In the genomic region with DNA sequence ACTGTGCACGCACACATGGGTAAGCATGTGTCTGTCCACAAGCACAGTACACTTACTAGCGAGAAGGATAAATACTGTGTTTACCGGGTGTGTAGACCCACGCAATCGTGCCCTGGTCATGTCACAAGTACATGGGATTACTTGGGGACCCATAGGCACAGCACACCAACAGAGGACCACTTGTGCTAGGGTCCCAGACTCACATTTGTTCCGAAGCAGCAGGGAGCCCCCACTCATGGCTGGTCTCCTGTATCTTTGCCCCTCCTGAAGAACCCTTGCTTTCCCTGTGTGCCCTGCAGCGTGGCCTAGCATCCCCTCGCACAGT, we compare ENCODE assay signal across 12 mouse cellular contexts. TPM values are rescaled to one million over a fixed set of nuclear protein-coding genes. Genes with fewer than 3 reads are reported as not detected.
DNase-seq lines count a peak whose midpoint lies in the region; ATAC-seq lines count a peak whose summit lies in the region.
"Had no signal": no experiment of that assay in that cellular context is flagged by ENCODE, and none has a peak within 500 bp of the region (broad histone marks: within the 10 kb centered on the region; RNA-seq: fewer than 3 reads in every experiment).

No protein-coding gene starts in this region.

- no peaks in the 10 kb centered on the region for H3K9me3 ChIP-seq in heart, embryonic 15.5 days (replicated peaks)
- no peaks in the 10 kb centered on the region for H3K9me3 ChIP-seq in embryonic facial prominence, embryonic 11.5 days (replicated peaks; ENCODE audit: control insufficient read depth, low read length)
- no peaks in the 10 kb centered on the region for H3K9me3 ChIP-seq in hindbrain, embryonic 13.5 days
- no peaks in the 10 kb centered on the region for H3K9me3 ChIP-seq in midbrain, embryonic 14.5 days (ENCODE audit: control insufficient read depth, low read length)

- DNase-seq in heart, adult 9 months (ENCODE audit: low spot score in 2 of 2), result no peak
- DNase-seq in embryonic facial prominence, embryonic 11.5 days (ENCODE audit: low spot score), result no peak
- DNase-seq in midbrain, embryonic 14.5 days, result no peak
- DNase-seq in gastrocnemius, adult 18-20 months (ENCODE audit: low spot score), result no peak
- DNase-seq in left cerebral cortex, postnatal 10 days (ENCODE audit: extremely low spot score in 1 of 2, low spot score in 2 of 2), result no peak
- no peak for DNase-seq in cerebellum, postnatal 4 days (ENCODE audit: low spot score in 2 of 2)
- DNase-seq: kidney, adult 9 months had no signal

- peak overlapping the region; percentile 90 for H3K4me2 ChIP-seq in heart, embryonic 15.5 days
- peak overlapping the region; percentile 98 for H3K4me2 ChIP-seq in embryonic facial prominence, embryonic 11.5 days (ENCODE audit: low read depth, low read length)
- peak overlapping the region; percentile 98 for H3K4me2 ChIP-seq in hindbrain, embryonic 13.5 days
- H3K4me2 ChIP-seq in midbrain, embryonic 14.5 days (ENCODE audit: low read length), result peak overlapping the region; percentile 100

- intact Hi-C loops in left cerebral cortex, postnatal 10 days (cut with DNase I), result no loop called here

- H3K27me3 ChIP-seq in heart, embryonic 15.5 days, result no peaks in the 10 kb centered on the region
- H3K27me3 ChIP-seq in embryonic facial prominence, embryonic 11.5 days (ENCODE audit: control insufficient read depth, insufficient read depth, low read length), result peaks cover 13% of the 10 kb centered on the region
- peaks cover 13% of the 10 kb centered on the region for H3K27me3 ChIP-seq in hindbrain, embryonic 13.5 days
- H3K27me3 ChIP-seq in midbrain, embryonic 14.5 days (ENCODE audit: control insufficient read depth, insufficient read depth, low read length), result no peaks in the 10 kb centered on the region

- H3K4me1 ChIP-seq in heart, embryonic 15.5 days (replicated peaks), result peaks cover 65% of the 10 kb centered on the region
- peaks cover 6% of the 10 kb centered on the region for H3K4me1 ChIP-seq in embryonic facial prominence, embryonic 11.5 days (ENCODE audit: control insufficient read depth, insufficient read depth, low read length)
- peaks cover 78% of the 10 kb centered on the region for H3K4me1 ChIP-seq in hindbrain, embryonic 13.5 days (replicated peaks)
- H3K4me1 ChIP-seq in midbrain, embryonic 14.5 days (ENCODE audit: control insufficient read depth, insufficient read depth, low read length), result peaks cover 65% of the 10 kb centered on the region

- H3K9ac ChIP-seq in heart, embryonic 15.5 days, result 0 out of 2 replicates have a peak overlapping the region, but pooled peaks have one; percentile 72
- H3K9ac ChIP-seq in embryonic facial prominence, embryonic 11.5 days (replicated peaks; ENCODE audit: low read length), result peak overlapping the region; percentile 63; the same call in 1 of the 2 replicates
- H3K9ac ChIP-seq in hindbrain, embryonic 13.5 days, result peak overlapping the region; percentile 85
- H3K9ac ChIP-seq in midbrain, embryonic 14.5 days (replicated peaks; ENCODE audit: low read length), result peak overlapping the region; percentile 68; the same call in 1 of the 2 replicates

- no peak overlapping the region for H3K27ac ChIP-seq in heart, embryonic 15.5 days
- H3K27ac ChIP-seq in embryonic facial prominence, embryonic 11.5 days (replicated peaks; ENCODE audit: low read depth, low read length), result no peak overlapping the region
- no peak overlapping the region for H3K27ac ChIP-seq in hindbrain, embryonic 13.5 days
- H3K27ac ChIP-seq in midbrain, embryonic 14.5 days (replicated peaks; ENCODE audit: low read depth, low read length), result no peak overlapping the region

- ATAC-seq in heart, embryonic 15.5 days (replicated peaks; ENCODE audit: insufficient number of reproducible peaks, insufficient read depth, low FRiP score, low read depth), result no peak
- no peak for ATAC-seq in embryonic facial prominence, embryonic 11.5 days (replicated peaks; ENCODE audit: insufficient number of reproducible peaks, low FRiP score, low TSS enrichment, low read depth)
- no peak for ATAC-seq in hindbrain, embryonic 13.5 days (ENCODE audit: low FRiP score)
- no peak for ATAC-seq in midbrain, embryonic 14.5 days (ENCODE audit: low FRiP score, low TSS enrichment)
- ATAC-seq: CD4-positive, CD25-positive, alpha-beta regulatory T cell, adult 4 months; lung, postnatal 0 days had no signal

- WGBS in heart, embryonic 15.5 days, result 69% methylated on average over 8 of the region's 8 CpGs
- 37% methylated on average over 8 of the region's 8 CpGs for WGBS in embryonic facial prominence, embryonic 11.5 days
- 32% methylated on average over 8 of the region's 8 CpGs for WGBS in hindbrain, embryonic 13.5 days
- WGBS in midbrain, embryonic 14.5 days, result 45% methylated on average over 8 of the region's 8 CpGs

- H3K4me3 ChIP-seq in heart, embryonic 15.5 days, result no peak overlapping the region
- H3K4me3 ChIP-seq in embryonic facial prominence, embryonic 11.5 days (ENCODE audit: low read depth, low read length), result peak overlapping the region; percentile 40; the same call in 1 of the 2 replicates
- H3K4me3 ChIP-seq in hindbrain, embryonic 13.5 days, result peak overlapping the region; percentile 53
- peak overlapping the region; percentile 48; the same call in 1 of the 2 replicates for H3K4me3 ChIP-seq in midbrain, embryonic 14.5 days (replicated peaks; ENCODE audit: low read depth, low read length)

- H3K36me3 ChIP-seq in heart, embryonic 15.5 days, result no peaks in the 10 kb centered on the region
- H3K36me3 ChIP-seq in embryonic facial prominence, embryonic 11.5 days (replicated peaks; ENCODE audit: control insufficient read depth, insufficient read depth, low read depth, low read length), result no peaks in the 10 kb centered on the region
- no peaks in the 10 kb centered on the region for H3K36me3 ChIP-seq in hindbrain, embryonic 13.5 days
- H3K36me3 ChIP-seq in midbrain, embryonic 14.5 days (ENCODE audit: control insufficient read depth, insufficient read depth, low read length), result no peaks in the 10 kb centered on the region

RNA-seq across cellular contexts. Expression of gene Lix1l, which starts 1.9 kb away (rescaled TPM):
- polyA plus RNA-seq in heart, embryonic 15.5 days (2015; fragmentation: Nextera tagmentation; extraction: Ambion mirVana), result 5.3 and 5.5 TPM in 2 replicates
- 6.5 and 7.0 TPM in 2 replicates for polyA plus RNA-seq in embryonic facial prominence, embryonic 11.5 days (2014; fragmentation: Nextera tagmentation; extraction: Ambion mirVana)
- polyA plus RNA-seq in hindbrain, embryonic 13.5 days (2015; fragmentation: Nextera tagmentation; extraction: Ambion mirVana), result 6.8 and 7.3 TPM in 2 replicates
- polyA plus RNA-seq in midbrain, embryonic 14.5 days (2014; fragmentation: Nextera tagmentation; extraction: Ambion mirVana), result 6.7 and 7.5 TPM in 2 replicates
- 1 to 10 TPM; 4.2 to 7.6 TPM for total RNA-seq in gastrocnemius, adult 18-20 months (2021)
- total RNA-seq in left cerebral cortex, postnatal 10 days (2021), result 10 to 100 TPM; 26.5 to 27.1 TPM

RNA-seq across cellular contexts. Expression of gene Ankrd34a, which starts 2.6 kb away (rescaled TPM):
- polyA plus RNA-seq in heart, embryonic 15.5 days (2015; fragmentation: Nextera tagmentation; extraction: Ambion mirVana), result 6.7 TPM in 2 replicates
- 0.90 and 1.1 TPM in 2 replicates for polyA plus RNA-seq in embryonic facial prominence, embryonic 11.5 days (2014; fragmentation: Nextera tagmentation; extraction: Ambion mirVana)
- polyA plus RNA-seq in hindbrain, embryonic 13.5 days (2015; fragmentation: Nextera tagmentation; extraction: Ambion mirVana), result 9.7 and 10.5 TPM in 2 replicates
- 12.0 and 13.7 TPM in 2 replicates for polyA plus RNA-seq in midbrain, embryonic 14.5 days (2014; fragmentation: Nextera tagmentation; extraction: Ambion mirVana)
- 1 to 10 TPM; 1.0 to 1.7 TPM for total RNA-seq in gastrocnemius, adult 18-20 months (2021)
- total RNA-seq in left cerebral cortex, postnatal 10 days (2021), result 10 to 100 TPM; 56.6 to 57.0 TPM
- polyA plus RNA-seq: CD4-positive, CD25-positive, alpha-beta regulatory T cell, adult 4 months had no signal

RNA-seq across cellular contexts. Expression of gene Polr3gl, which starts 5.0 kb away (rescaled TPM):
- polyA plus RNA-seq in heart, embryonic 15.5 days (2015; fragmentation: Nextera tagmentation; extraction: Ambion mirVana), result 34.8 and 38.3 TPM in 2 replicates
- 13.2 and 14.2 TPM in 2 replicates for polyA plus RNA-seq in embryonic facial prominence, embryonic 11.5 days (2014; fragmentation: Nextera tagmentation; extraction: Ambion mirVana)
- 38.3 and 39.3 TPM in 2 replicates for polyA plus RNA-seq in hindbrain, embryonic 13.5 days (2015; fragmentation: Nextera tagmentation; extraction: Ambion mirVana)
- polyA plus RNA-seq in midbrain, embryonic 14.5 days (2014; fragmentation: Nextera tagmentation; extraction: Ambion mirVana), result 14.8 and 17.1 TPM in 2 replicates
- 10 to 100 TPM; 44.0 to 56.1 TPM for total RNA-seq in gastrocnemius, adult 18-20 months (2021)
- total RNA-seq in left cerebral cortex, postnatal 10 days (2021), result 10 to 100 TPM; 26.3 to 29.3 TPM

RNA-seq across cellular contexts. Expression of gene Gm16253, which starts 22.2 kb away (rescaled TPM):
- polyA plus RNA-seq in heart, embryonic 15.5 days (2015; fragmentation: Nextera tagmentation; extraction: Ambion mirVana), result 1.3 and 1.6 TPM in 2 replicates
- not detected in 2 replicates for polyA plus RNA-seq in embryonic facial prominence, embryonic 11.5 days (2014; fragmentation: Nextera tagmentation; extraction: Ambion mirVana)
- 1.2 and 1.6 TPM in 2 replicates for polyA plus RNA-seq in hindbrain, embryonic 13.5 days (2015; fragmentation: Nextera tagmentation; extraction: Ambion mirVana)
- polyA plus RNA-seq in midbrain, embryonic 14.5 days (2014; fragmentation: Nextera tagmentation; extraction: Ambion mirVana), result 0.43 and 0.45 TPM in 2 replicates
- 1 to 10 TPM; 1.2 to 2.0 TPM for total RNA-seq in gastrocnemius, adult 18-20 months (2021)
- total RNA-seq in left cerebral cortex, postnatal 10 days (2021), result not detected
- total RNA-seq: adrenal gland, adult 18-20 months had no signal

RNA-seq across cellular contexts. Expression of gene Rbm8a, which starts 30.7 kb away (rescaled TPM):
- 73.9 and 78.7 TPM in 2 replicates for polyA plus RNA-seq in heart, embryonic 15.5 days (2015; fragmentation: Nextera tagmentation; extraction: Ambion mirVana)
- polyA plus RNA-seq in embryonic facial prominence, embryonic 11.5 days (2014; fragmentation: Nextera tagmentation; extraction: Ambion mirVana), result 195 and 196 TPM in 2 replicates
- 123 and 129 TPM in 2 replicates for polyA plus RNA-seq in hindbrain, embryonic 13.5 days (2015; fragmentation: Nextera tagmentation; extraction: Ambion mirVana)
- polyA plus RNA-seq in midbrain, embryonic 14.5 days (2014; fragmentation: Nextera tagmentation; extraction: Ambion mirVana), result 125 and 139 TPM in 2 replicates
- total RNA-seq in gastrocnemius, adult 18-20 months (2021), result 10 to 100 TPM; 24.4 to 33.3 TPM
- 10 to 100 TPM; 48.0 to 54.2 TPM for total RNA-seq in left cerebral cortex, postnatal 10 days (2021)
